Mouse (Mus musculus): Measurements from ENCODE around the gene Rpl22. TPM values are rescaled to one million over a fixed set of nuclear protein-coding genes. Genes with fewer than 3 reads are reported as not detected.
A peak's percentile ranks its signal among the peaks of the same experiment; 100 is the strongest.

Gene Rpl22
- polyA plus RNA-seq, 1 experiment from 2014 or later = 282 TPM

- Histone ChIP-seq H3K27ac (no peak overlapping the region), H3K36me3 (no peaks in the 10 kb centered on the region), H3K4me1 (peaks cover 17% of the 10 kb centered on the region), H3K9ac (no peak overlapping the region), H3K4me3 (no peak overlapping the region), H3K27me3 (peaks cover 60% of the 10 kb centered on the region), H3K9me3 (replicated peaks) (no peaks in the 10 kb centered on the region), H3K4me2 (replicated peaks) (no peak overlapping the region)
- no peak for ATAC-seq (ENCODE audit: low FRiP score)
- WGBS = 68% methylated on average over 7 of the region's 7 CpGs
Observed at GRCm38 (mm10) chr4:152344651-152345050, 19.1 kb downstream of the Rpl22 start.

DNA sequence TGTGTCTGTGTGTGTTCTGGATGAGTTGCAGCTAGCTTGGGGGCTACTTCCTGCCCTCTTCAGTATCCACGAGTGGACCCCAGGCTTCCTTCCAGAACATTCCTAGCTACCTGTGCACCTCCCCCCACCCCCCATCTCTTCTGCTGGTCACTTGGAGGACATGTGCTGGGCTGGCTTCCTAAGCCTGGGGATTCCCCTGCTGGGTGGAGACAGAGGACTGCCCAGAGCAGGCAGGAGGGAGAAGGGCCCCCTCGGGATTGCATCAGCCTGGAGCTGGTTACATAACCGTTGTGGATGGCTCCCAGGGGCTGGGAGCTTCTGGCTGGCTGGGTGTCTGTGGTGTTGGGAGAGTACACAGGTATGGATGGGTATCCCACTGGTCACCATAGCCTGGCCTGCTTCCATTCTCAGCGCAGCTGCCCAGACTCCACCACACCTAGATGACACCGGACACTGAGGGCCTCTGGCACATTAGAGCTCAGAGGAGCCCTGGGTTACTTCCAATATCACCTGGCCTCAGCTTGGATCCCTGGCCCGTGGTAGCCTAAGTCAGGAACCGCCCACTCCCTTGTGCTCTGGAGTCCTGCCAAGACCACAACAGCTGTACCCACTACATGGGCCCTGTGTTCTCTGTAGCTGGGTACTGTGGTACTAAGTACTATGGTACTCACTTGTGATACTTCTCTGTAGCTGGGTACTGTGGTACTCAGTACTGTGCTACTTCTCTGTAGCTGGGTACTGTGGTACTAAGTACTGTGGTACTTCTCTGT lies 19.8 kb downstream of the Rpl22 start:
- H3K27me3 ChIP-seq = peaks cover 58% of the 10 kb centered on the region
- no peaks in the 10 kb centered on the region for H3K36me3 ChIP-seq
- peaks cover 16% of the 10 kb centered on the region for H3K4me1 ChIP-seq
- ATAC-seq (ENCODE audit: low FRiP score) = no peak
- H3K9ac ChIP-seq = no peak overlapping the region
- no peaks in the 10 kb centered on the region for H3K9me3 ChIP-seq (replicated peaks)
- H3K4me2 ChIP-seq (replicated peaks) = no peak overlapping the region
- no peak overlapping the region for H3K27ac ChIP-seq
- no peak overlapping the region for H3K4me3 ChIP-seq
- WGBS = 57% methylated on average over 7 of the region's 7 CpGs

DNA sequence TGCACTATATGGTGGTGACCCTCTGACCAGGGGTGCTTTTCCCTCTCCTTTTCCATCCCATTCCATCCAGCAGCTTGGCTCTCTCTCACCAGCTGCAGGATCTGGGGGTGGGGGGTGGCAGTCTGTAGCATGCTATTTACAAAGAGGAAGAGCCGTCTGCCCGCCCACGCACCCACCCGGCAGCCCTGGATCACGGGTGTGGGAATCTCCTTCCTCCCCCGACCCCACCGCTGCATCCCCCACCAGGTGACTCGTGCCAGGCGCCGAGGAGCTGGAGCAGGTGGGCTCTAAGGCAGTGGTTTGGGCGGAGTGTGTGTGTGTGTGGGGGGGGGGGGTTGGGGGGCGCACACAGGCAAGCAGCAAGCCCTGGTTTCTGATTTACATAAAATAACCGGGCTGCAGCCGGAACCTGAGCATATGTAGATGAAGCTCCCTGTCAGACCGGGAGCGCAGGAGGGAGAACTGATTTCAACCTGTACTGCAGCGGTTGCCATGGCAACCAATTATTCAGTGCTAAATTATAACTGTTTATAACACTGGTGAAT lies 24.4 kb downstream of the Rpl22 start:
- Histone ChIP-seq H3K9ac (peak overlapping the region; percentile 48; the same call in 1 of the 2 replicates), H3K4me1 (peaks cover 30% of the 10 kb centered on the region), H3K4me3 (0 out of 2 replicates have a peak overlapping the region, but pooled peaks have one; percentile 7), H3K4me2 (replicated peaks) (peak overlapping the region; percentile 44), H3K9me3 (replicated peaks) (no peaks in the 10 kb centered on the region), H3K36me3 (no peaks in the 10 kb centered on the region), H3K27ac (peak overlapping the region; percentile 77), H3K27me3 (peaks cover 68% of the 10 kb centered on the region)
- WGBS = 8% methylated on average over 15 of the region's 17 CpGs
- peak; percentile 44 for ATAC-seq (ENCODE audit: low FRiP score)

GRCm38 (mm10) chr4:152350722-152351421 lies 25.3 kb downstream of the Rpl22 start:
- Histone ChIP-seq H3K4me1 (peaks cover 30% of the 10 kb centered on the region), H3K9ac (no peak overlapping the region), H3K4me2 (replicated peaks) (no peak overlapping the region), H3K27me3 (peaks cover 68% of the 10 kb centered on the region), H3K36me3 (no peaks in the 10 kb centered on the region), H3K27ac (no peak overlapping the region), H3K9me3 (replicated peaks) (no peaks in the 10 kb centered on the region), H3K4me3 (no peak overlapping the region)
- no peak for ATAC-seq (ENCODE audit: low FRiP score)
- 39% methylated on average over 8 of the region's 8 CpGs for WGBS

GRCm38 (mm10) chr4:152351422-152352305 lies 26.1 kb downstream of the Rpl22 start:
- peak; percentile 15; the same call in 1 of the 2 replicates for ATAC-seq (ENCODE audit: low FRiP score)

DNA sequence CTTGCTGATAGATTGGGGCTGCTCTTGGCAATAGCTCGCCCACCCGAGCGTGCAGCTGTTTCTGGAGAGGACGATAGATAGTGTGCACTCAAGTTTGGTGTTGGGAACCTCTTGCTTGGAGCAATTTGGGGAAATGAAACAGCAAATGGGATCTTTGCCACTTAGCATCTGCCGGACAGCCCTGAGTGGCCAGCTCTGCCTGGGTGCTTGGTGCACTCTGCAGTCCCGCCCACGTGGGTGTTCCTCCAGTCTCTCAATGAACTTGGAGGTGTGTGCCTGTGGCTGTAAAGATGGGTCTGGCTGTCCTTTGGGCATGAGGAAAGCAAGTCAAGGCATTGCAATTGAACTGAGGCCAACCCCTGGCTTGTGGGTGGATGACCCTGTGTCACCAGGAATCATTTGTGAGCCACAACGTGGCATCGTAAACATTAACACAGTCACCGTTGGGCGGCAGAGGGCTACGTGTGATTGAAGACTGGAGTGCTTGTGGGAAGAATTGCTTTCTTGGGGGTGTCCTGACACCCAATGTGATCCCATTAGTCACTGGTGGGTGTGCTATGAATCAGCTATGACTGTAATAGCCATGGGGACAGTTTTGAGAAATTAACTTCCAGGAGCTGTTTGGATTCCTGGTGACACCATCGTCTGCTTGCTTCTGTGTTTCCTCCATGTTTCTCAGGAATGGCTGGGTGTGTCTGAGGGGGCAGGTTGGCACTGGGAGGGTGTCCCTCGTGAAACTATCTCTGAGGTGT lies 28.5 kb downstream of the Rpl22 start:
- Histone ChIP-seq H3K9ac (no peak overlapping the region), H3K4me1 (peaks cover 27% of the 10 kb centered on the region), H3K4me3 (no peak overlapping the region), H3K4me2 (replicated peaks) (no peak overlapping the region), H3K9me3 (replicated peaks) (no peaks in the 10 kb centered on the region), H3K36me3 (no peaks in the 10 kb centered on the region), H3K27me3 (peaks cover 58% of the 10 kb centered on the region), H3K27ac (no peak overlapping the region)
- 82% methylated on average over 14 of the region's 14 CpGs for WGBS
- ATAC-seq (ENCODE audit: low FRiP score) = no peak

More at GRCm38 (mm10) chr4:152351422-152352305, 26.1 kb downstream of the Rpl22 start:
- Histone ChIP-seq H3K4me3 (no peak overlapping the region), H3K9me3 (replicated peaks) (no peaks in the 10 kb centered on the region), H3K4me2 (replicated peaks) (no peak overlapping the region), H3K36me3 (no peaks in the 10 kb centered on the region), H3K4me1 (peaks cover 30% of the 10 kb centered on the region), H3K27me3 (peaks cover 68% of the 10 kb centered on the region), H3K27ac (no peak overlapping the region), H3K9ac (no peak overlapping the region)
- WGBS = 13% methylated on average over 14 of the region's 14 CpGs

GRCm38 (mm10) chr4:152355672-152356071 lies 30.1 kb downstream of the Rpl22 start:
- peaks cover 17% of the 10 kb centered on the region for H3K4me1 ChIP-seq
- H3K9me3 ChIP-seq (replicated peaks) = no peaks in the 10 kb centered on the region
- ATAC-seq (ENCODE audit: low FRiP score) = no peak
- no peaks in the 10 kb centered on the region for H3K36me3 ChIP-seq
- H3K9ac ChIP-seq = no peak overlapping the region
- peaks cover 62% of the 10 kb centered on the region for H3K27me3 ChIP-seq
- H3K4me2 ChIP-seq (replicated peaks) = no peak overlapping the region
- WGBS = 77% methylated on average over 7 of the region's 7 CpGs
- H3K4me3 ChIP-seq = no peak overlapping the region
- H3K27ac ChIP-seq = no peak overlapping the region

DNA sequence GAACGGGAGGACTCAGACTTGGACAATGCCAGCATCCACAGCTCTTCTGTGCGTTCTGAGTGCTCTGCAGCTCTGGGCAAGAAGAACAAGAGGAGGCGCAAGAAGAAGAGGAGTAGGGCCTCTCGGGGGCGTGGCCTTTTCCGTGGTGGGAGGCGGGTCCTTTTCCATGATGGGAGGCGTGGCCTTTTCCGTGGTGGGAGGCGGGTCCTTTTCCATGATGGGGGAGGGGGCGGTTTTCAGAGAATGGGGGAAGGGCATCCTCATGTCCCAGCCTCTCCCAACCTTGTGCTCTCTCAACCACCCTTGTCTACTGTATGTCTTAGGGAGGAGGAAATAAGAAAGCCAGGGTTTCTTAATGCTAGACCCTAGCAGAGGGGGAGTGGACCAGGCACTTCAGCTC lies 34.2 kb downstream of the Rpl22 start:
- peaks cover 8% of the 10 kb centered on the region for H3K4me1 ChIP-seq
- H3K27me3 ChIP-seq = peaks cover 35% of the 10 kb centered on the region
- H3K27ac ChIP-seq = no peak overlapping the region
- no peaks in the 10 kb centered on the region for H3K9me3 ChIP-seq (replicated peaks)
- ATAC-seq (ENCODE audit: low FRiP score) = no peak
- no peak overlapping the region for H3K9ac ChIP-seq
- no peak overlapping the region for H3K4me3 ChIP-seq
- 7% methylated on average over 11 of the region's 11 CpGs for WGBS
- H3K36me3 ChIP-seq = no peaks in the 10 kb centered on the region
- no peak overlapping the region for H3K4me2 ChIP-seq (replicated peaks)

GRCm38 (mm10) chr4:152360855-152361254 lies 35.3 kb downstream of the Rpl22 start:
- Histone ChIP-seq H3K9me3 (replicated peaks) (no peaks in the 10 kb centered on the region), H3K4me3 (0 out of 2 replicates have a peak overlapping the region, but pooled peaks have one; percentile 0), H3K27ac (no peak overlapping the region), H3K4me2 (replicated peaks) (peak overlapping the region; percentile 36), H3K9ac (no peak overlapping the region), H3K27me3 (peaks cover 34% of the 10 kb centered on the region), H3K4me1 (peaks cover 16% of the 10 kb centered on the region), H3K36me3 (no peaks in the 10 kb centered on the region)
- ATAC-seq (ENCODE audit: low FRiP score) = peak; percentile 46; the same call in 1 of the 2 replicates
- under 1% methylated on average over 21 of the region's 24 CpGs for WGBS

DNA sequence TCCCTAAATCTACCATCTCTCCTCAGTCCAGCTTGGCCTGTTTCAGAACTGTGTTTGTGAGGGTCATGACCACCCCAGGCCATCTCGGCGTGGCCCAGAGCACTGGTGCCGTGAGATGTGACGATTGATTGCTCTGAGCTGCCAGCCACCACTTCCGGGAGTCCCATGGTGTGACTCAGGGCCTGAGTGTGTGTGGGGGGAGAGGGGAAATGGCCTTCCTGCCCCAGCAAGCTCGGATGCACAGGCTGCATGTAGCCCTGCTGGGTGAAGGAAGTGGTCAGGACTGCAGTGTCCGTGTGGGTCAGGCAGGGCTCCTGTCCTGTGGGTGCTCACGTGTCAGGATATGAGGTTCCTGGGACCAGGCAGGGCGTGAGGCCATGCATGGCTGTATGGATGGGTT lies 36.6 kb downstream of the Rpl22 start:
- Histone ChIP-seq H3K4me2 (replicated peaks) (no peak overlapping the region), H3K4me3 (no peak overlapping the region), H3K9me3 (replicated peaks) (no peaks in the 10 kb centered on the region), H3K27me3 (peaks cover 42% of the 10 kb centered on the region), H3K27ac (no peak overlapping the region), H3K36me3 (no peaks in the 10 kb centered on the region), H3K9ac (no peak overlapping the region), H3K4me1 (peaks cover 16% of the 10 kb centered on the region)
- no peak for ATAC-seq (ENCODE audit: low FRiP score)
- WGBS = 72% methylated on average over 9 of the region's 9 CpGs

DNA sequence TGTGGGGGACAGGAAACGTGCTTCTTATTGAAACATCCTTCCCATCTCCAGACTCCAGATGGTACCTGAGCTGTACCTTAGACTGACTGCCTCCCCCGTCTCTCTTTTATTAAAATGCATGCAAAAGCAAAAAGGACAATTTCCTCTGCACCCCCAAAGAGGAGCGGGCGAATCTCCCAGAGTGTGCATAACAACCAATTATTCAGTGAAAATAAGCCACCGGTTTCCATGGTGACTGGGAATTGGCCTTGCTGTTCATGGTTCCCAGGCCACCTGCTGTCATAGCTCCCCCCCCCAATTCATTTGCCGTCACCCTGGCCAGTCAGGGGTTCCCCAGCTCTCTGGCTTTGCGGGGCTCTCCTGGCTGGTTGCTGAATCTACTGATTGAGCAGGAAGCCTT lies 39.7 kb downstream of the Rpl22 start:
- no peak for ATAC-seq (ENCODE audit: low FRiP score)
- no peak overlapping the region for H3K4me2 ChIP-seq (replicated peaks)

More for the DNA sequence above, 39.7 kb downstream of the Rpl22 start:
- H3K9me3 ChIP-seq (replicated peaks) = no peaks in the 10 kb centered on the region
- H3K27ac ChIP-seq = no peak overlapping the region
- peaks cover 16% of the 10 kb centered on the region for H3K4me1 ChIP-seq
- H3K9ac ChIP-seq = no peak overlapping the region
- H3K4me3 ChIP-seq = no peak overlapping the region
- peaks cover 24% of the 10 kb centered on the region for H3K27me3 ChIP-seq
- no peaks in the 10 kb centered on the region for H3K36me3 ChIP-seq
- 49% methylated on average over 7 of the region's 7 CpGs for WGBS

All from hindbrain, embryonic 12.5 days (tissue).